Mouse (Mus musculus): Measurements from ENCODE around the gene Mettl25. TPM values are rescaled to one million over a fixed set of nuclear protein-coding genes. Genes with fewer than 3 reads are reported as not detected.

Mettl25 gene
- total RNA-seq (2014; rRNA removed) (19.0 and 19.8 TPM in 2 replicates), polyA plus RNA-seq (2015; fragmentation: Nextera tagmentation; extraction: Ambion mirVana) (16.0 TPM in 2 replicates)

- Histone ChIP-seq H3K9me3 (ENCODE audit: low read length) (no peaks in the 10 kb centered on the region), H3K4me1 (ENCODE audit: insufficient read depth, low read length) (peaks cover 6% of the 10 kb centered on the region; the same call in 1 of the 2 replicates), H3K36me3 (ENCODE audit: insufficient read depth, low read length) (peaks cover 17% of the 10 kb centered on the region), H3K9ac (replicated peaks; ENCODE audit: low read length) (peak within 1 kb of the TSS; percentile 71), H3K4me2 (ENCODE audit: low read depth, low read length) (peak within 1 kb of the TSS; percentile 73), H3K27ac (peak within 1 kb of the TSS; percentile 89), H3K27me3 (ENCODE audit: insufficient read depth, low read length) (no peaks in the 10 kb centered on the region), H3K4me3 (ENCODE audit: low read length) (peak within 1 kb of the TSS; percentile 79)
- peak; percentile 65 for TF ChIP-seq CTCF (IDR thresholded peaks at IDR 0.05; ENCODE audit: low read depth)
- ATAC-seq (peak; percentile 99), DNase-seq (ENCODE audit: low spot score) (peak; percentile 98)
- WGBS = under 1% methylated on average over 88 of the region's 90 CpGs
These were observed at the start of gene Mettl25, which contains the start of gene Ccdc59 for GRCm38 (mm10) chr10:105840928-105841888. Mettl25 (minus strand) TSS chr10:105841380. Ccdc59 (plus strand) TSS chr10:105841067.

DNA sequence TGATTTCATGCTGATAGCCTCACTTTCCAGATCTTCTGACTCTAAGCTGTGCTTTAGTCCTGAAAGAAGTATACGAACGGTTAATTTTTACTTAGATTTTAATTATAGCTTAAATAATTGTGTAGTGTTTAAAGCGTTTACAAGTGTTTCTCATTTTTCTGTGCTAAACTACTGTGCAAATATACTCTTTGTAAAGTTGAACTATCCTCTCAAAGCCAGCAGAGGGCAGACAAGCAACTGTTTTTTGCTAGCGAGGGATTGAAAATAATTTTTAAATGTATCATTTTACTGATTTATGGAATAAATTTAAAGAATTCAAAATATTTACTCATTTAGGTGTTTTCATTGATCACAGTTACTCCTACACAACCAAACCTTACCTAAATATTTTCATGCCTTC, 26.1 kb upstream of the Mettl25 start:
- Histone ChIP-seq H3K4me1 (ENCODE audit: insufficient read depth, low read length) (no peaks in the 10 kb centered on the region), H3K9me3 (ENCODE audit: low read length) (no peaks in the 10 kb centered on the region), H3K4me3 (ENCODE audit: low read length) (no peak overlapping the region), H3K27ac (no peak overlapping the region), H3K4me2 (ENCODE audit: low read depth, low read length) (no peak overlapping the region), H3K9ac (replicated peaks; ENCODE audit: low read length) (no peak overlapping the region), H3K27me3 (ENCODE audit: insufficient read depth, low read length) (no peaks in the 10 kb centered on the region), H3K36me3 (ENCODE audit: insufficient read depth, low read length) (no peaks in the 10 kb centered on the region)
- TF ChIP-seq CTCF (IDR thresholded peaks at IDR 0.05; ENCODE audit: low read depth) = peak; percentile 68
- DNase-seq (ENCODE audit: low spot score) (peak; percentile 75), ATAC-seq (no peak)
- 40% methylated on average over 4 of the region's 4 CpGs for WGBS

DNA sequence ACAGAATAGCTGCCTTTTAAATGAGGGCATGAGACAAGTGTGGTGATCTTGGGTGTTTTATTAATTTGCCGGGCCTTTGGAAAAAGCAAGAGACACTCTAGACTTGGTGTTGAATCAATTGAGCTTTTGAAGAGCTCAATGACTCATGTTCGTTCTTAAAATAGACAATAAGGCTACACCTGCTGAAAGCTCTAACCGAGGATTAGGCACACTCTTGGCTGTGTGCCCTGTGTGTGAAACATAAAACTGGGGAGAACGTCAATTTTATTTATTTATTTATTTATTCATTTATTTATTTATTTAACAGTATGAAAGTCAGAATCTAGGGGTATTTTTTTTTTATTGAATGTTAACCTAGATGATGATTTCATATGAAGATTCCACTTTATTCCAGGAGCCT, 10.0 kb upstream of the Mettl25 start:
- H3K27me3 ChIP-seq (ENCODE audit: insufficient read depth, low read length) = no peaks in the 10 kb centered on the region

GRCm38 (mm10) chr10:105850286-105850685, 9.1 kb upstream of the Mettl25 start:
- no peaks in the 10 kb centered on the region for H3K27me3 ChIP-seq (ENCODE audit: insufficient read depth, low read length)
- H3K9me3 ChIP-seq (ENCODE audit: low read length) = no peaks in the 10 kb centered on the region
- no peaks in the 10 kb centered on the region for H3K4me1 ChIP-seq (ENCODE audit: insufficient read depth, low read length)
- TF ChIP-seq CTCF (IDR thresholded peaks at IDR 0.05; ENCODE audit: low read depth) = peak; percentile 32
- ATAC-seq = peak; percentile 61; the same call in 1 of the 2 replicates
- no peak overlapping the region for H3K27ac ChIP-seq
- H3K9ac ChIP-seq (replicated peaks; ENCODE audit: low read length) = no peak overlapping the region
- WGBS = 74% methylated on average over 5 of the region's 5 CpGs
- H3K4me2 ChIP-seq (ENCODE audit: low read depth, low read length) = no peak overlapping the region
- DNase-seq (ENCODE audit: low spot score) = peak; percentile 26
- H3K4me3 ChIP-seq (ENCODE audit: low read length) = no peak overlapping the region
- peaks cover 30% of the 10 kb centered on the region for H3K36me3 ChIP-seq (ENCODE audit: insufficient read depth, low read length)

More for the DNA sequence above, 10.0 kb upstream of the Mettl25 start:
- 75% methylated on average over 4 of the region's 4 CpGs for WGBS
- Histone ChIP-seq H3K9me3 (ENCODE audit: low read length) (no peaks in the 10 kb centered on the region), H3K4me3 (ENCODE audit: low read length) (no peak overlapping the region), H3K36me3 (ENCODE audit: insufficient read depth, low read length) (peaks cover 21% of the 10 kb centered on the region), H3K4me1 (ENCODE audit: insufficient read depth, low read length) (no peaks in the 10 kb centered on the region), H3K4me2 (ENCODE audit: low read depth, low read length) (no peak overlapping the region), H3K9ac (replicated peaks; ENCODE audit: low read length) (no peak overlapping the region), H3K27ac (no peak overlapping the region)
- ATAC-seq (no peak), DNase-seq (ENCODE audit: low spot score) (no peak)
- TF ChIP-seq CTCF (IDR thresholded peaks at IDR 0.05; ENCODE audit: low read depth) = no peak

GRCm38 (mm10) chr10:105842574-105842973, 1.4 kb upstream of the Mettl25 start:
- no peak overlapping the region for H3K27ac ChIP-seq
- H3K36me3 ChIP-seq (ENCODE audit: insufficient read depth, low read length) = peaks cover 22% of the 10 kb centered on the region
- WGBS = 87% methylated on average over 7 of the region's 7 CpGs
- H3K27me3 ChIP-seq (ENCODE audit: insufficient read depth, low read length) = no peaks in the 10 kb centered on the region
- DNase-seq (ENCODE audit: low spot score) (no peak), ATAC-seq (no peak)
- peak overlapping the region; percentile 73 for H3K4me2 ChIP-seq (ENCODE audit: low read depth, low read length)
- no peak overlapping the region for H3K9ac ChIP-seq (replicated peaks; ENCODE audit: low read length)
- no peaks in the 10 kb centered on the region for H3K9me3 ChIP-seq (ENCODE audit: low read length)
- no peak overlapping the region for H3K4me3 ChIP-seq (ENCODE audit: low read length)
- TF ChIP-seq CTCF (IDR thresholded peaks at IDR 0.05; ENCODE audit: low read depth) = no peak
- peaks cover 6% of the 10 kb centered on the region; the same call in 1 of the 2 replicates for H3K4me1 ChIP-seq (ENCODE audit: insufficient read depth, low read length)

- ATAC-seq = peak; percentile 61; the same call in 1 of the 2 replicates
- Histone ChIP-seq H3K9me3 (ENCODE audit: low read length) (no peaks in the 10 kb centered on the region), H3K4me1 (ENCODE audit: insufficient read depth, low read length) (no peaks in the 10 kb centered on the region), H3K9ac (replicated peaks; ENCODE audit: low read length) (no peak overlapping the region), H3K4me2 (ENCODE audit: low read depth, low read length) (no peak overlapping the region), H3K36me3 (ENCODE audit: insufficient read depth, low read length) (no peaks in the 10 kb centered on the region), H3K27me3 (ENCODE audit: insufficient read depth, low read length) (no peaks in the 10 kb centered on the region), H3K27ac (no peak overlapping the region), H3K4me3 (ENCODE audit: low read length) (no peak overlapping the region)
- peak; percentile 72 for DNase-seq (ENCODE audit: low spot score)
- 63% methylated on average over 10 of the region's 10 CpGs for WGBS
- TF ChIP-seq CTCF (IDR thresholded peaks at IDR 0.05; ENCODE audit: low read depth) = peak; percentile 69
These were observed 6.5 kb downstream of the Mettl25 start for GRCm38 (mm10) chr10:105834627-105835228.
